Mouse (Mus musculus): ENCODE measurements at regions not wholly inside any gene's neighbourhood (a gene's known extent, or its start where the extent isn't known, plus 50 kb on each side); places are given as distances from the start of the nearest gene placed in this dataset.
"Not testable (repeated sequence)": the region's sequence is repeated elsewhere in the genome, so short reads cannot be mapped to it uniquely, and the experiment has no call there.

DNA sequence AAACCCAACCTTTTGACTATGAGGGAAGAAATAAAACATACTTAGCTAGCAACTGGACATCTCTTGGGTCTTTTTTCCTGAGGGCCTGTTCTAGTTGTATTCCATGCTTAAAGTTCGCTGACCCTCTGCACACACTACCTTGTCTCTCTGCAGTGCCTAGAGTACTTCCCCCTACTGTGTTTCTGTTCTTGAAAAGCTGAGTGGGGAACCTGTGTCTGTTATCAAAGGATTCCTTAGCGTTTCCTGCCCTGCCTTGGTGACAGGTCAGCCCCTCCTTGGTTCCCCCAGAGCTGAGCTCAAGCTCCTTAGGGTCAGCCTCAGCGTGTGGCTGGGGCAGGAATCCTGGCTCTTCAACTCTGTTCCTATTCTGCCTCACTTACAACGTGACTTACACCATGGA, 227.2 kb upstream of the Vmn1r3 start:
- not testable (repeated sequence) for TF ChIP-seq GATA1 (IDR thresholded peaks at IDR 0.05; ENCODE audit: borderline replicate concordance, low read length); FLI1 (IDR thresholded peaks at IDR 0.05; ENCODE audit: low read length)

Data from megakaryocyte, embryonic 14.5 days (primary cell).